Mouse (Mus musculus): ENCODE data around the gene Tbrg1. TPM values are rescaled to one million over a fixed set of nuclear protein-coding genes. Genes with fewer than 3 reads are reported as not detected.
A peak's percentile ranks its signal among the peaks of the same experiment; 100 is the strongest.

Gene Tbrg1
- total RNA-seq, 2 experiments from 2014 or later, result 28.7 to 32.5 TPM

GRCm38 (mm10) chr9:37632305-37632704, 24.8 kb downstream of the Tbrg1 start:
- DNase-seq, result no peak

- no peak for DNase-seq
Measured at GRCm38 (mm10) chr9:37629941-37630340, 27.2 kb downstream of the Tbrg1 start.

GRCm38 (mm10) chr9:37628581-37628980, 28.5 kb downstream of the Tbrg1 start:
- DNase-seq, result no peak

GRCm38 (mm10) chr9:37627263-37627662, 29.8 kb downstream of the Tbrg1 start:
- no peak for DNase-seq

GRCm38 (mm10) chr9:37626103-37626567, 31.0 kb downstream of the Tbrg1 start:
- no peak for DNase-seq

- DNase-seq, result no peak
Measured at GRCm38 (mm10) chr9:37625641-37626040, 31.5 kb downstream of the Tbrg1 start.

GRCm38 (mm10) chr9:37625129-37625528, 32.0 kb downstream of the Tbrg1 start:
- no peak for DNase-seq

GRCm38 (mm10) chr9:37624502-37624901, 32.6 kb downstream of the Tbrg1 start:
- DNase-seq, result no peak

- DNase-seq, result no peak
Measured at GRCm38 (mm10) chr9:37623981-37624380, 33.1 kb downstream of the Tbrg1 start.

- DNase-seq, result no peak
Measured at GRCm38 (mm10) chr9:37621290-37621689, 35.8 kb downstream of the Tbrg1 start.

GRCm38 (mm10) chr9:37616770-37617169, 40.3 kb downstream of the Tbrg1 start:
- no peak for DNase-seq

GRCm38 (mm10) chr9:37615220-37615619, 41.9 kb downstream of the Tbrg1 start:
- no peak for DNase-seq

GRCm38 (mm10) chr9:37614316-37614715, 42.8 kb downstream of the Tbrg1 start:
- no peak for DNase-seq

GRCm38 (mm10) chr9:37613911-37614280, 43.2 kb downstream of the Tbrg1 start:
- no peak for DNase-seq

- DNase-seq, result peak; percentile 90
Measured at GRCm38 (mm10) chr9:37613182-37613910, 43.8 kb downstream of the Tbrg1 start, which contains the start of gene Spa17. TSS of gene Spa17 (minus strand) at chr9:37613722.

- no peak for DNase-seq
Measured at GRCm38 (mm10) chr9:37609558-37609957, 47.6 kb downstream of the Tbrg1 start.

- DNase-seq, result no peak
Measured at GRCm38 (mm10) chr9:37605089-37605488, 52.0 kb downstream of the Tbrg1 start.

- no peak for DNase-seq
Measured at GRCm38 (mm10) chr9:37600538-37601205, 56.4 kb downstream of the Tbrg1 start.

Other genes with a start within 250 kb of the Tbrg1 start
- not detected for gene Robo3, start 224.1 kb downstream of the Tbrg1 start, total RNA-seq (2021)
- 1 to 10 TPM; 3.0 to 6.6 TPM for gene Msantd2, start 168.0 kb downstream of the Tbrg1 start, total RNA-seq (2021)
- 10 to 100 TPM; 17.0 to 26.7 TPM for gene Esam, start 129.2 kb downstream of the Tbrg1 start, total RNA-seq (2021)
- gene Vsig2, start 118.1 kb downstream of the Tbrg1 start, total RNA-seq (2021), result 1 to 10 TPM; 1.1 to 2.4 TPM
- gene Nrgn, start 104.4 kb downstream of the Tbrg1 start, total RNA-seq (2021), result under 1 TPM; 0.72 to 0.79 TPM
- gene Siae, start 101.6 kb downstream of the Tbrg1 start, total RNA-seq (2021), result 1 to 10 TPM; 3.0 to 4.0 TPM
- 1 to 10 TPM; 2.0 to 3.4 TPM for gene Spa17, start 43.6 kb downstream of the Tbrg1 start, total RNA-seq (2021)
- gene Panx3, start 11.9 kb upstream of the Tbrg1 start, total RNA-seq (2021), result not detected
- not detected for gene Olfr160, start 58.9 kb upstream of the Tbrg1 start, total RNA-seq (2021)
- not detected for gene Olfr874, start 87.8 kb upstream of the Tbrg1 start, total RNA-seq (2021)
- not detected for gene Olfr875, start 114.5 kb upstream of the Tbrg1 start, total RNA-seq (2021)
- not detected for gene Olfr876, start 145.7 kb upstream of the Tbrg1 start, total RNA-seq (2021)
- not detected for gene Olfr877, start 197.0 kb upstream of the Tbrg1 start, total RNA-seq (2021)
- gene Olfr145, start 239.4 kb upstream of the Tbrg1 start, total RNA-seq (2021), result not detected